Mouse (Mus musculus) heart, adult 8-10 months (tissue): ENCODE measurements around the gene Zcchc10. TPM values are rescaled to one million over a fixed set of nuclear protein-coding genes. Genes with fewer than 3 reads are reported as not detected.

Experiments
- total RNA-seq, 4 experiments: library from RNA; stranded (reverse); gene quantifications; 2 replicates each; pipeline ENCODE4 v1.2.4; 2022

The Zcchc10 gene
- total RNA-seq, 4 experiments from 2014 or later = 6.6 to 10.6 (median 6.7) TPM

Other genes starting within 250 kb of the Zcchc10 start
- 100 to 1,000 TPM; 113 to 135 (median 122) TPM for gene Hspa4, start 24.2 kb upstream of the Zcchc10 start, total RNA-seq
- 10 to 100 TPM; 73.2 to 91.8 (median 82.4) TPM for gene Aff4, start 26.2 kb downstream of the Zcchc10 start, total RNA-seq
- not detected for gene Leap2, start 98.5 kb downstream of the Zcchc10 start, total RNA-seq
- gene Uqcrq, start 106.2 kb downstream of the Zcchc10 start, total RNA-seq = 1,000 to 10,000 TPM; 2,591 to 2,839 (median 2,740) TPM
- gene Gdf9, start 106.3 kb downstream of the Zcchc10 start, total RNA-seq = under 1 TPM; 0.14 to 0.44 (median 0.29) TPM
- gene Gm10447, start 132.4 kb downstream of the Zcchc10 start, total RNA-seq = not detected
- gene Shroom1, start 132.5 kb downstream of the Zcchc10 start, total RNA-seq = under 1 TPM; 0.57 to 0.82 (median 0.73) TPM
- not detected for gene Gm9837, start 145.8 kb downstream of the Zcchc10 start, total RNA-seq
- gene Gm9945, start 155.5 kb downstream of the Zcchc10 start, total RNA-seq = not detected
- gene Sowaha, start 155.6 kb downstream of the Zcchc10 start, total RNA-seq = under 1 TPM; 0.22 to 0.44 (median 0.34) TPM
- 10 to 100 TPM; 22.3 to 27.2 (median 25.6) TPM for gene Sept8, start 194.6 kb downstream of the Zcchc10 start, total RNA-seq
- 10 to 100 TPM in 1 of 4 experiments, 1 to 10 TPM in 3; 8.2 to 10.3 (median 8.8) TPM for gene Kif3a, start 242.7 kb downstream of the Zcchc10 start, total RNA-seq